Mouse (Mus musculus) kidney, adult 2 months (tissue): ENCODE measurements at regions not wholly inside any gene's neighbourhood (a gene's known extent, or its start where the extent isn't known, plus 50 kb on each side); places are given as distances from the start of the nearest gene placed in this dataset.

Experiments used
- DNase-seq: peaks from one replicate; pipeline ENCODE4 v3.0.0; 2021
- H3K27ac ChIP-seq: fragments of 200-500 bp; 2 replicates; pipeline ENCODE4 v1.5.1; 2012; ENCODE audit warnings: low read depth, low read length, control low read depth, inconsistent platforms; ENCODE audit not compliant: insufficient read depth
- H3K27me3 ChIP-seq: fragments of 200-500 bp; replicated peaks from 2 replicates; pipeline ENCODE4 v1.6.1; 2012; ENCODE audit warnings: mild to moderate bottlenecking, moderate library complexity, low read length, inconsistent platforms; ENCODE audit not compliant: control insufficient read depth, insufficient read depth
- H3K36me3 ChIP-seq: fragments of 200-500 bp; 2 replicates; pipeline ENCODE4 v1.6.1; 2012; ENCODE audit warnings: mild to moderate bottlenecking, moderate library complexity, low read length, inconsistent platforms; ENCODE audit not compliant: control insufficient read depth, insufficient read depth
- H3K4me1 ChIP-seq: fragments of 200-500 bp; 2 replicates; pipeline ENCODE4 v1.6.1; 2011; ENCODE audit warnings: low read length; ENCODE audit not compliant: control insufficient read depth, insufficient read depth
- H3K4me3 ChIP-seq: fragments of 200-500 bp; 2 replicates; pipeline ENCODE4 v1.5.1; 2011; ENCODE audit warnings: mild to moderate bottlenecking, low read depth, low read length, control low read depth; ENCODE audit not compliant: insufficient read depth
- CTCF ChIP-seq: fragments of 200-500 bp; conservative IDR thresholded peaks from 2 replicates; pipeline ENCODE4 v1.5.1; 2011; ENCODE audit warnings: low read depth, mild to moderate bottlenecking, control low read depth, low read length, moderate library complexity, mixed read lengths; ENCODE audit not compliant: insufficient read depth, insufficient read length
- POLR2A ChIP-seq: fragments of 200-500 bp; IDR thresholded peaks from one replicate; pipeline ENCODE4 v1.6.1; 2011; ENCODE audit warnings: low read depth, low read length, control low read depth

GRCm38 (mm10) chr7:62085120-62085849 lies 261.1 kb upstream of the Ndn start:
- no peak overlapping the region for H3K27ac ChIP-seq
- no peak overlapping the region for H3K4me3 ChIP-seq
- no peaks in the 10 kb centered on the region for H3K27me3 ChIP-seq
- no peaks in the 10 kb centered on the region for H3K4me1 ChIP-seq
- TF ChIP-seq POLR2A (no peak), CTCF (no peak)
- no peaks in the 10 kb centered on the region for H3K36me3 ChIP-seq
- DNase-seq: no peak
